Mouse (Mus musculus) gastrocnemius, adult 18-20 months (tissue): ENCODE results near the gene Zfp688. TPM values are rescaled to one million over a fixed set of nuclear protein-coding genes. Genes with fewer than 3 reads are reported as not detected.

Source experiments
- total RNA-seq, 2 experiments: library from RNA; stranded (reverse); gene quantifications; 2 replicates each; pipeline ENCODE4 v1.2.3; 2021

The Zfp688 gene
- total RNA-seq, 2 experiments from 2014 or later: 1.4 to 2.1 TPM

Other genes starting within 250 kb of the Zfp688 start
- gene Cd2bp2, start 226.0 kb downstream of the Zfp688 start, total RNA-seq: 10 to 100 TPM; 25.1 to 26.8 TPM
- 10 to 100 TPM; 26.4 to 29.5 TPM for gene Tbc1d10b, start 213.6 kb downstream of the Zfp688 start, total RNA-seq
- gene Mylpf, start 213.2 kb downstream of the Zfp688 start, total RNA-seq: over 10,000 TPM; 24,635 to 28,732 TPM
- 1 to 10 TPM; 4.2 to 4.6 TPM for gene Zfp553, start 189.0 kb downstream of the Zfp688 start, total RNA-seq
- 1 to 10 TPM; 1.0 to 1.3 TPM for gene Sept1, start 188.9 kb downstream of the Zfp688 start, total RNA-seq
- gene Zfp771, start 177.8 kb downstream of the Zfp688 start, total RNA-seq: 10 to 100 TPM; 19.7 to 21.1 TPM
- 10 to 100 TPM; 32.6 TPM for gene Dctpp1, start 161.4 kb downstream of the Zfp688 start, total RNA-seq
- 10 to 100 TPM; 34.7 to 34.9 TPM for gene Sephs2, start 148.0 kb downstream of the Zfp688 start, total RNA-seq
- under 1 TPM; 0.21 to 0.33 TPM for gene Itgal, start 125.8 kb downstream of the Zfp688 start, total RNA-seq
- 10 to 100 TPM; 36.4 to 41.6 TPM for gene Zfp768, start 76.5 kb downstream of the Zfp688 start, total RNA-seq
- gene Zfp747, start 46.0 kb downstream of the Zfp688 start, total RNA-seq: 1 to 10 TPM; 2.4 to 2.6 TPM
- 1 to 10 TPM; 1.8 to 2.2 TPM for gene 9130019O22Rik, start 34.9 kb downstream of the Zfp688 start, total RNA-seq
- 1 to 10 TPM; 1.7 to 1.8 TPM for gene E430018J23Rik, start 28.4 kb downstream of the Zfp688 start, total RNA-seq
- gene Zfp764, start 15.2 kb downstream of the Zfp688 start, total RNA-seq: 1 to 10 TPM; 1.6 to 1.9 TPM
- under 1 TPM; 0.76 to 0.82 TPM for gene Zfp689, start 27.1 kb upstream of the Zfp688 start, total RNA-seq
- gene Prr14, start 37.5 kb upstream of the Zfp688 start, total RNA-seq: 10 to 100 TPM; 16.5 to 19.4 TPM
- gene Fbrs, start 57.1 kb upstream of the Zfp688 start, total RNA-seq: 10 to 100 TPM; 25.2 to 26.6 TPM
- 10 to 100 TPM; 46.5 to 46.6 TPM for gene Srcap, start 89.9 kb upstream of the Zfp688 start, total RNA-seq
- gene Gm42715, start 97.5 kb upstream of the Zfp688 start, total RNA-seq: 1 to 10 TPM; 2.8 to 3.8 TPM
- gene Tmem265, start 139.3 kb upstream of the Zfp688 start, total RNA-seq: not detected
- 10 to 100 TPM in 1 of 2 experiments, 1 to 10 TPM in 1; 9.0 to 10.4 TPM for gene Phkg2, start 151.3 kb upstream of the Zfp688 start, total RNA-seq
- gene Ccdc189, start 166.5 kb upstream of the Zfp688 start, total RNA-seq: 1 to 10 TPM; 2.9 to 3.3 TPM
- gene Rnf40, start 166.7 kb upstream of the Zfp688 start, total RNA-seq: 10 to 100 TPM; 30.5 to 33.4 TPM
- 1 to 10 TPM; 7.4 to 9.5 TPM for gene Zfp629, start 193.7 kb upstream of the Zfp688 start, total RNA-seq